Mouse (Mus musculus) activated CD4-positive, CD25-positive, alpha-beta regulatory T cell (primary cell): ENCODE measurements around the gene Fam84a. TPM values are rescaled to one million over a fixed set of nuclear protein-coding genes. Genes with fewer than 3 reads are reported as not detected.

Experiments
- polyA plus RNA-seq, 2 experiments: library from polyadenylated mRNA; unstranded; fragments of 100-300 nt; shearing (Covaris generic); gene quantifications; one replicate each; pipeline ENCODE4 v1.2.1; 2017

Fam84a gene
- 1 to 10 TPM in 1 of 2 experiments, under 1 TPM in 1; 0.25 to 1.9 TPM for polyA plus RNA-seq

GRCm38 (mm10) chr12:14151921-14152320, at the start of gene Fam84a:
Gene Fam84a (minus strand): TSS chr12:14152054.

